Mouse (Mus musculus) layer of hippocampus, postnatal 14 days (tissue): Measurements from ENCODE around the gene Slc1a6. TPM values are rescaled to one million over a fixed set of nuclear protein-coding genes. Genes with fewer than 3 reads are reported as not detected.

Experiments used
- total RNA-seq, 2 experiments: library from RNA; stranded (reverse); gene quantifications; 2 replicates each; pipeline ENCODE4 v1.2.3; 2021

The Slc1a6 gene
- total RNA-seq, 2 experiments from 2014 or later = 13.2 to 15.5 TPM

Other genes with a start within 250 kb of the Slc1a6 start
- 10 to 100 TPM; 17.7 to 25.1 TPM for gene Ilvbl, start 206.2 kb upstream of the Slc1a6 start, total RNA-seq
- gene Syde1, start 188.5 kb upstream of the Slc1a6 start, total RNA-seq = 1 to 10 TPM; 5.0 to 5.1 TPM
- gene Olfr1357, start 162.4 kb upstream of the Slc1a6 start, total RNA-seq = not detected
- gene Casp14, start 62.2 kb upstream of the Slc1a6 start, total RNA-seq = not detected
- under 1 TPM; 0.29 to 0.32 TPM for gene Ccdc105, start 27.4 kb upstream of the Slc1a6 start, total RNA-seq
- not detected for gene Olfr1356, start 71.7 kb downstream of the Slc1a6 start, total RNA-seq
- not detected for gene Olfr1355, start 95.0 kb downstream of the Slc1a6 start, total RNA-seq
- gene Olfr1354, start 132.7 kb downstream of the Slc1a6 start, total RNA-seq = not detected
- not detected for gene Olfr8, start 170.1 kb downstream of the Slc1a6 start, total RNA-seq
- not detected for gene Olfr1353, start 182.8 kb downstream of the Slc1a6 start, total RNA-seq
- not detected for gene Olfr1352, start 200.6 kb downstream of the Slc1a6 start, total RNA-seq
- gene Olfr1351, start 232.0 kb downstream of the Slc1a6 start, total RNA-seq = not detected
- gene Olfr57, start 248.2 kb downstream of the Slc1a6 start, total RNA-seq = not detected